ENCODE assay signal across 8 mouse cellular contexts in genomic region chr10:41450137-41450670, GRCm38 (mm10). TPM values are rescaled to one million over a fixed set of nuclear protein-coding genes. Genes with fewer than 3 reads are reported as not detected.
DNase-seq lines count a peak whose midpoint lies in the region; ATAC-seq and TF ChIP-seq lines count a peak whose summit lies in the region.

TSS of gene Zbtb24 (plus strand) at chr10:41450383.

- peaks cover 23% of the 10 kb centered on the region for H3K4me1 ChIP-seq in embryonic facial prominence, embryonic 13.5 days
- H3K4me1 ChIP-seq in kidney, adult 2 months (ENCODE audit: control insufficient read depth, insufficient read depth, low read length), result peaks cover 10% of the 10 kb centered on the region
- peaks cover 4% of the 10 kb centered on the region for H3K4me1 ChIP-seq in limb, embryonic 12.5 days (replicated peaks)
- H3K4me1 ChIP-seq in midbrain, embryonic 15.5 days, result peaks cover 44% of the 10 kb centered on the region
- H3K4me1 ChIP-seq in spleen, adult 2 months (ENCODE audit: control insufficient read depth, insufficient read depth, insufficient read length), result peaks cover 2% of the 10 kb centered on the region; the same call in 1 of the 2 replicates

- H3K9me3 ChIP-seq in embryonic facial prominence, embryonic 13.5 days, result no peaks in the 10 kb centered on the region
- H3K9me3 ChIP-seq in limb, embryonic 12.5 days, result no peaks in the 10 kb centered on the region
- no peaks in the 10 kb centered on the region for H3K9me3 ChIP-seq in midbrain, embryonic 15.5 days

- peak; percentile 93 for ATAC-seq in embryonic facial prominence, embryonic 13.5 days (ENCODE audit: insufficient number of reproducible peaks, insufficient read depth, low FRiP score, low TSS enrichment, low read depth)
- peak; percentile 88 for ATAC-seq in limb, embryonic 12.5 days (ENCODE audit: insufficient number of reproducible peaks, insufficient read depth, low FRiP score, low TSS enrichment, low read depth)
- ATAC-seq in midbrain, embryonic 15.5 days (replicated peaks), result peak; percentile 96

- peak within 1 kb of the TSS; percentile 72 for H3K4me2 ChIP-seq in embryonic facial prominence, embryonic 13.5 days
- H3K4me2 ChIP-seq in limb, embryonic 12.5 days, result peak within 1 kb of the TSS; percentile 69
- peak within 1 kb of the TSS; percentile 83 for H3K4me2 ChIP-seq in midbrain, embryonic 15.5 days

- no peaks in the 10 kb centered on the region for H3K27me3 ChIP-seq in embryonic facial prominence, embryonic 13.5 days
- no peaks in the 10 kb centered on the region for H3K27me3 ChIP-seq in kidney, adult 2 months (replicated peaks; ENCODE audit: control insufficient read depth, insufficient read depth, low read length)
- no peaks in the 10 kb centered on the region for H3K27me3 ChIP-seq in limb, embryonic 12.5 days
- no peaks in the 10 kb centered on the region for H3K27me3 ChIP-seq in midbrain, embryonic 15.5 days (replicated peaks)
- H3K27me3 ChIP-seq in spleen, adult 2 months (ENCODE audit: control insufficient read depth, insufficient read depth, low read length), result no peaks in the 10 kb centered on the region

- peak within 1 kb of the TSS; percentile 96 for H3K4me3 ChIP-seq in embryonic facial prominence, embryonic 13.5 days
- peak within 1 kb of the TSS; percentile 91 for H3K4me3 ChIP-seq in kidney, adult 2 months (ENCODE audit: insufficient read depth, low read depth, low read length)
- H3K4me3 ChIP-seq in limb, embryonic 12.5 days (replicated peaks), result peak within 1 kb of the TSS; percentile 89
- H3K4me3 ChIP-seq in midbrain, embryonic 15.5 days, result peak within 1 kb of the TSS; percentile 96
- peak within 1 kb of the TSS; percentile 92 for H3K4me3 ChIP-seq in spleen, adult 2 months (ENCODE audit: extremely low read depth, insufficient read depth, insufficient read length)

- TF ChIP-seq POLR2A in kidney, adult 2 months (IDR thresholded peaks at IDR 0.05; ENCODE audit: low read depth, low read length), result peak; percentile 5
- peak; percentile 23; the same call in 1 of the 2 replicates for TF ChIP-seq POLR2A in spleen, adult 2 months (IDR thresholded peaks at IDR 0.05; ENCODE audit: low read depth, low read length)

- H3K27ac ChIP-seq in embryonic facial prominence, embryonic 13.5 days, result peak within 1 kb of the TSS; percentile 85
- peak within 1 kb of the TSS; percentile 91 for H3K27ac ChIP-seq in kidney, adult 2 months (ENCODE audit: insufficient read depth, low read depth, low read length)
- H3K27ac ChIP-seq in limb, embryonic 12.5 days, result peak within 1 kb of the TSS; percentile 81
- peak within 1 kb of the TSS; percentile 87 for H3K27ac ChIP-seq in midbrain, embryonic 15.5 days
- H3K27ac ChIP-seq in spleen, adult 2 months (ENCODE audit: insufficient read depth, low read length), result peak within 1 kb of the TSS; percentile 87

- peak within 1 kb of the TSS; percentile 88 for H3K9ac ChIP-seq in embryonic facial prominence, embryonic 13.5 days
- H3K9ac ChIP-seq in limb, embryonic 12.5 days (replicated peaks), result peak within 1 kb of the TSS; percentile 75
- H3K9ac ChIP-seq in midbrain, embryonic 15.5 days, result peak within 1 kb of the TSS; percentile 87

- peak; percentile 97 for DNase-seq in 3134 (ENCODE audit: extremely low read depth, insufficient read length, low spot score)
- DNase-seq in adrenal gland, postnatal 36 days, result peak; percentile 95 to 98
- DNase-seq in heart, adult 18-20 months, result peak; percentile 96 to 98
- DNase-seq in kidney, adult 2 months, result peak; percentile 98
- peak; percentile 95 to 97 for DNase-seq in spleen, adult 2 months (ENCODE audit: low read depth in 1 of 2, low spot score in 2 of 2)

- WGBS in embryonic facial prominence, embryonic 13.5 days, result under 1% methylated on average over 49 of the region's 49 CpGs
- WGBS in kidney, adult 2 months, result under 1% methylated on average over 49 of the region's 49 CpGs
- under 1% methylated on average over 48 of the region's 49 CpGs for WGBS in limb, embryonic 12.5 days
- under 1% methylated on average over 49 of the region's 49 CpGs for WGBS in midbrain, embryonic 15.5 days
- WGBS in spleen, adult 2 months, result under 1% methylated on average over 49 of the region's 49 CpGs

- H3K36me3 ChIP-seq in embryonic facial prominence, embryonic 13.5 days, result peaks cover 34% of the 10 kb centered on the region
- H3K36me3 ChIP-seq in kidney, adult 2 months (ENCODE audit: control insufficient read depth, insufficient read depth, low read length), result no peaks in the 10 kb centered on the region
- peaks cover 29% of the 10 kb centered on the region for H3K36me3 ChIP-seq in limb, embryonic 12.5 days
- 0 out of 2 replicates have a peak, but pooled peaks cover 9% of the 10 kb centered on the region for H3K36me3 ChIP-seq in midbrain, embryonic 15.5 days (replicated peaks)
- peaks cover 5% of the 10 kb centered on the region for H3K36me3 ChIP-seq in spleen, adult 2 months (ENCODE audit: control insufficient read depth, insufficient read depth, low read length)

- no peak for TF ChIP-seq CTCF in kidney, adult 2 months (conservative IDR thresholded peaks at IDR 0.05; ENCODE audit: insufficient read depth, insufficient read length, low read depth, low read length)
- TF ChIP-seq CTCF in spleen, adult 2 months (IDR thresholded peaks at IDR 0.05; ENCODE audit: extremely low read depth, insufficient read depth, insufficient read length, insufficient replicate concordance), result no peak

RNA-seq across cellular contexts. Expression of gene Zbtb24, which starts in this region (rescaled TPM):
- total RNA-seq in adrenal gland, postnatal 36 days (2021), result 10 to 100 TPM; 16.9 to 19.9 TPM
- 22.5 and 23.5 TPM in 2 replicates for polyA plus RNA-seq in embryonic facial prominence, embryonic 13.5 days (2015; fragmentation: Nextera tagmentation; extraction: Ambion mirVana)
- 1 to 10 TPM; 6.5 to 7.7 TPM for total RNA-seq in heart, adult 18-20 months (2021)
- 14.9 and 17.9 TPM in 2 replicates for polyA plus RNA-seq in kidney, adult 2 months (2012; rRNA removed)
- 22.3 and 23.6 TPM in 2 replicates for polyA plus RNA-seq in limb, embryonic 12.5 days (2016; fragmentation: Nextera tagmentation; extraction: Ambion mirVana)
- polyA plus RNA-seq in midbrain, embryonic 15.5 days (2015; fragmentation: Nextera tagmentation; extraction: Ambion mirVana), result 19.8 and 22.3 TPM in 2 replicates
- polyA plus RNA-seq in spleen, adult 2 months (2012; rRNA removed), result 13.2 and 16.4 TPM in 2 replicates

Comparison
In these comparisons a context has a peak if more than half of its experiments do, and no peak if none do; other contexts are left out.
1. Peak in every context shown above with its lines: DNase-seq, ATAC-seq, H3K4me3 ChIP-seq and H3K27ac ChIP-seq.